Mouse (Mus musculus): ENCODE measurements at regions not wholly inside any gene's neighbourhood (a gene's known extent, or its start where the extent isn't known, plus 50 kb on each side); places are given as distances from the start of the nearest gene placed in this dataset.
A peak's percentile ranks its signal among the peaks of the same experiment; 100 is the strongest.
"Not testable (repeated sequence)": the region's sequence is repeated elsewhere in the genome, so short reads cannot be mapped to it uniquely, and the experiment has no call there.

DNA sequence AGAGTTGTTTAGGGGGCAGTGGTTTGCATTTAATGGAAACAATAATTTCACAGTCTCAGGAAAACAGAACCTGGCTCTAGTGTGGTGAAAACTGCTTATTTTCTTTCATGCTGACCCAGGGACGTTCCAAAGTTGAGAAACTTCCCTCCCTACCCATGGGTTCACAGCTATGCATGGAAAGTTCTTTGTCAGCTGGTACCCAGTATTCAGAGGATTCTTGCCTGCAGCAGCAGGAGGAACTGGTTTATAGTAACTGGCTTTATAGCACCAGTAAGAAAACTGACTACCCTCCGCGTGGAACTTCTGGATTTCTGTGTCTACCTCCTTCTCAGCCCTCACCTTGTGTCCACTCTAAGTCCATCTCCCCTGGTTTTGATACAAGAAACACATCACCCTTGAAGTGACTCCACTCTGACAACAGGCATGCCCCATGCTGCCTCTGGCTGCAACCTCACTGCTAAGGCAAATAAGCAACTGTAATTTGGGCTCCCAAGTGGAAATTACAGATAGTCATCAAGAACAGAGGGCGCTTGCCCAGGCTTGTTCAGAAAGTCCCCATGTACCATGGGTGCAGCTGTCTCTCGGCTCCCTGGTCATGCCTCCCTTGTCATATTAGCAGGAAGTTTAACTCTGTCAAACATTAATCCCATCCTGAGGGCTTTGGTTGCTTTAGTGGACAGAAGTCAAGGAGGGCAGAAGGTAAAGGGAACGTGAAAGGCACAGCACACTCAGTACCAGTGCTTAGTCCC is 60.6 kb upstream of the Itm2b start:
- Histone ChIP-seq H3K9me3 (ENCODE audit: control insufficient read depth) (no peaks in the 10 kb centered on the region), H3K4me2 (replicated peaks; ENCODE audit: low read depth) (0 out of 2 replicates have a peak overlapping the region, but pooled peaks have one; percentile 9), H3K27me3 (replicated peaks; ENCODE audit: control insufficient read depth, insufficient read depth, low read length) (no peaks in the 10 kb centered on the region), H3K36me3 (ENCODE audit: control insufficient read depth, insufficient read depth) (no peaks in the 10 kb centered on the region), H3K9ac (ENCODE audit: low read depth, low read length) (no peak overlapping the region), H3K4me1 (replicated peaks; ENCODE audit: control insufficient read depth, insufficient read depth, low read length) (0 out of 2 replicates have a peak, but pooled peaks cover 2% of the 10 kb centered on the region), H3K4me3 (ENCODE audit: low read depth, low read length) (no peak overlapping the region), H3K27ac (ENCODE audit: low read depth, low read length) (peak overlapping the region; percentile 35)
- no peak for TF ChIP-seq CTCF (IDR thresholded peaks at IDR 0.05; ENCODE audit: low read depth)
- ATAC-seq, result peak; percentile 81
- WGBS, result 37% methylated on average over 6 of the region's 6 CpGs

DNA sequence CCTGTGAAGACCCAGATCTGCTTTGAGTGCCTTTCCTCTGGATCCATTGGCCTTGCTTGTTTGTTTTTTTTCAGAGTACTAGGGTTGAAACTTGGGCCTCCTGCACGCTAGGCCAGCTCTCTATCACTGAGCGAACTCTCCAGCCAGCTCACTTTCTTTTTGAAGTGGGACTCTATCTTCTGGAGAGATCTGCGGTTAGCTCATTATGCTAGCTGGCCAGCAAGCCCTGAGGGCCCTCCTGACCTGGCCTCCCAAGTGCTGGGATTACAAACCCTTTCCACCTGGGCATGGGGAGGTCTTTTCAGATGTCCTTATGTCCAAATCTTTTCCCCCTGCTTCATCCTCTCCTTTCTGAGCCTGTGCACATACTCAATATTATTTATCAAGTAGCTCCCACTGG is 59.6 kb upstream of the Itm2b start:
- 0 out of 2 replicates have a peak, but pooled peaks cover 2% of the 10 kb centered on the region for H3K4me1 ChIP-seq (replicated peaks; ENCODE audit: control insufficient read depth, insufficient read depth, low read length)
- no peaks in the 10 kb centered on the region for H3K36me3 ChIP-seq (ENCODE audit: control insufficient read depth, insufficient read depth)
- no peak for TF ChIP-seq CTCF (IDR thresholded peaks at IDR 0.05; ENCODE audit: low read depth)
- H3K27ac ChIP-seq (ENCODE audit: low read depth, low read length), result no peak overlapping the region
- H3K9me3 ChIP-seq (ENCODE audit: control insufficient read depth), result no peaks in the 10 kb centered on the region
- no peak for ATAC-seq
- H3K9ac ChIP-seq (ENCODE audit: low read depth, low read length), result no peak overlapping the region; the same call in 1 of the 2 replicates
- H3K4me3 ChIP-seq (ENCODE audit: low read depth, low read length), result no peak overlapping the region
- H3K27me3 ChIP-seq (replicated peaks; ENCODE audit: control insufficient read depth, insufficient read depth, low read length), result no peaks in the 10 kb centered on the region
- no peak overlapping the region for H3K4me2 ChIP-seq (replicated peaks; ENCODE audit: low read depth)
- WGBS, result 55% methylated on average over 3 of the region's 3 CpGs

DNA sequence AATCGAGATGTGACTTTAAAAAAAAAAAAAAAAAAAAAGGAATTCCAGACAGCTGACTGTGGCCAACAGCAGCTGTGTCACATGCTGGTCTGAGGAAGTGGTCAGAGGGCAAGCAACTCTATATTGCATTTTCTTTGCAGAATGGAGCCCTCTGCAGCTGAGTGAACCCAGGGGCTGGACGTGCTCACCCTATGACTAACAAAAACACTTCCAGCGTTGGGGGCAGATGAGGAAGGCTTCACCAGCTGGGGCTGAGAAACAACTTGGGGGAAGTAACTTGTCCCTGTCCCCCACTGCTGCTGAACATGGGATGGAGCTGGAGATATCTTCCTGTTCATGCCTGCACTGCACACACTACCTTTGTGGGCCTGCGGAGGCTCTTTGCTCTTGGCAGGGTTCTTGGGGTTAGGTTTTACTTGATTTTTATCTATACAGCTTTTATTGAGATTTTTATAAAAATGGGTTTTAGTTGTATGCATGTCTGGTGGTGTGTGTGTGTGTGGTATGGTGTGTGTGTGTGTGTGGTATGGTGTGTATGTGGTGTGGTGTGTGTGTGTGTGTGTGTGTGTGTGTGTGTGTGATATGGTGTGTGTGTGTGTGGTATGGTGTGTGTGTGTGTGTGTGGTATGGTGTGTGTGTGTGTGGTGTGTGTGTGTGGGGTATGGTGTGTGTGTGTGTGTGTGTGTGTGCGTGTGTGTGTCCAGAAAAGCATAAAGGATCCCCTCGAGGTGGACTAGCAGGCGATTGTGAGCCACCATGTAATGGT is 57.0 kb upstream of the Itm2b start:
- Histone ChIP-seq H3K27me3 (replicated peaks; ENCODE audit: control insufficient read depth, insufficient read depth, low read length) (no peaks in the 10 kb centered on the region), H3K27ac (ENCODE audit: low read depth, low read length) (no peak overlapping the region), H3K9me3 (ENCODE audit: control insufficient read depth) (no peaks in the 10 kb centered on the region), H3K4me2 (replicated peaks; ENCODE audit: low read depth) (0 out of 2 replicates have a peak overlapping the region, but pooled peaks have one; percentile 1), H3K9ac (ENCODE audit: low read depth, low read length) (no peak overlapping the region), H3K36me3 (ENCODE audit: control insufficient read depth, insufficient read depth) (no peaks in the 10 kb centered on the region), H3K4me3 (ENCODE audit: low read depth, low read length) (no peak overlapping the region), H3K4me1 (replicated peaks; ENCODE audit: control insufficient read depth, insufficient read depth, low read length) (0 out of 2 replicates have a peak, but pooled peaks cover 2% of the 10 kb centered on the region)
- 69% methylated on average over 7 of the region's 7 CpGs for WGBS
- TF ChIP-seq CTCF (IDR thresholded peaks at IDR 0.05; ENCODE audit: low read depth), result no peak
- ATAC-seq, result no peak

DNA sequence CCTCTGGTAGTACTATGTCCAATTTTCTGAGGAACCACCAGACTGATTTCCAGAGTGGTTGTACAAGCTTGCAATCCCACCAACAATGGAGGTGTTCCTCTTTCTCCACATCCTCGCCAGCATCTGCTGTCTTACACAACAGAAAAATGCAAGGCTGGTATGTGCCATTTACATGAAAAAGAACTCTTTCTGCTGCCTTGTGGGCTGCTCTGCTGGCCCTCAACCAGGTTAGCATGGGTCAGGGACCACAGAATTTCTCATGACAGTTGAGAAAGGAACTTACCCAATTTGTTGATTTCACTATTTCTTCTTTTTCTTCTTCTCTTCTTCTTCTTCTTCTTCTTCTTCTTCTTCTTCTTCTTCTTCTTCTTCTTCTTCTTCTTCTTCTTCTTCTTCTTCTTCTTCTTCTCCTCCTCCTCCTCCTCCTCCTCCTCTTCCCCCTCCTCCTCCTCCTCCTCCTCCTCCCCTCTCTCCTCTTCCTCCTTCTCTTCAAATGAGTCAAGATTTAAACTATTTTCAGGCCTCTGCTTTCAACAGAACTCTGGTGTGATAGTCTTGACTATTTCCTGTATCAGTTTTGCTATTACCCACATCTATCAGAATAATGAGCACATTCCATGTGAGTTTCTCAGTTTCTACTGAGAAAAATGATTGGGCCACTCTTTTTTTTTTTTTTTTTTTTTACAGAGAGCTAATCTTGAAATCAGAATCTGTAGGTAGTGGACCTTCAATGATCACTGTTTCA is 56.3 kb upstream of the Itm2b start:
- H3K4me1 ChIP-seq (replicated peaks; ENCODE audit: control insufficient read depth, insufficient read depth, low read length); H3K27ac ChIP-seq (ENCODE audit: low read depth, low read length); H3K27me3 ChIP-seq (replicated peaks; ENCODE audit: control insufficient read depth, insufficient read depth, low read length); H3K4me2 ChIP-seq (replicated peaks; ENCODE audit: low read depth); H3K9ac ChIP-seq (ENCODE audit: low read depth, low read length); ATAC-seq; H3K4me3 ChIP-seq (ENCODE audit: low read depth, low read length); H3K9me3 ChIP-seq (ENCODE audit: control insufficient read depth); H3K36me3 ChIP-seq (ENCODE audit: control insufficient read depth, insufficient read depth): not testable (repeated sequence)
- WGBS, result 96% methylated on average over 1 of the region's 1 CpGs

DNA sequence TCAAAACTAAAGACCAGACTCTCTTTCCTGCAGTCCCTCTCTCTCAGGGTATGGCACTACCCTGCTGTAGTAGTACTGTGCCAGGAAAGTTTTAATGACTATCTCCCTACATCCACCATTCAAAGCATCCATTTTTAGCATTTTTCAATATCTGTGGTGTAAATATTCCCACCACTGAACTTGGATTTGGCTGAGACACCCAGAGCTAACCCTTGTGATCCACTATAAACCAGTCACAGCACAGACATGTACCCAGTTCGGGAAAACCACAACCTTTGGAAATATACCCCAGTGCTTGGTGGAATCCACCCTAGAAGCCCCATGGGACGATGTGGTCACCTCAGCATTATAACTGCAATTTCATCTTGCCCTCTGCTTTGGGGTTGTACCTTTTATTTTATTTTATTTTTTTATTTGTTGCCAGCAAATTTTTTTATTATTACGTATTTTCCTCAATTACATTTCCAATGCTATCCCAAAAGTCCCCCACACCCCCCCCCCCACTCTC is 54.8 kb upstream of the Itm2b start:
- ATAC-seq, result no peak
- H3K36me3 ChIP-seq (ENCODE audit: control insufficient read depth, insufficient read depth), result no peaks in the 10 kb centered on the region
- H3K4me1 ChIP-seq (replicated peaks; ENCODE audit: control insufficient read depth, insufficient read depth, low read length), result 0 out of 2 replicates have a peak, but pooled peaks cover 2% of the 10 kb centered on the region
- WGBS, result 87% methylated on average over 3 of the region's 3 CpGs
- no peaks in the 10 kb centered on the region for H3K9me3 ChIP-seq (ENCODE audit: control insufficient read depth)
- TF ChIP-seq CTCF (IDR thresholded peaks at IDR 0.05; ENCODE audit: low read depth), result no peak
- H3K4me2 ChIP-seq (replicated peaks; ENCODE audit: low read depth), result no peak overlapping the region
- no peaks in the 10 kb centered on the region for H3K27me3 ChIP-seq (replicated peaks; ENCODE audit: control insufficient read depth, insufficient read depth, low read length)
- H3K4me3 ChIP-seq (ENCODE audit: low read depth, low read length), result no peak overlapping the region
- no peak overlapping the region for H3K9ac ChIP-seq (ENCODE audit: low read depth, low read length)
- no peak overlapping the region for H3K27ac ChIP-seq (ENCODE audit: low read depth, low read length)

DNA sequence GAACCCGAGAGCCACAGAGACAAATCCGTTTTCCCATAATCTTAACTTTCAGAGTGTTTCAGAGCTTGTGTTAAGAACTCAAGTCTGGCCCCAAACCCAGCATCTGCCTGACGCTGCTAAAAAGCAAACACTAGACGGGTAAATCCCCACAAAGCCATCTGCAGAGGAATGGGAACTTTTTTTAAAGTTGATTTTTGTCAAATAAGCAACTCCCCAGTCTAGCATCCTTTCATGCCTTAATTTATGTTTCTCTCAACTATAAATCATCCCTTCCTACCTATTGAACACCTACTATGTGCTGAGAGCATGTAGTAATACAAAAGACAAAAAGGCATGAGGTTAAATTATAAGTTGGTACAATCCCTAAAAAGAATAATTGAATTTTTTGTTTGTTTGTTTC is 50.8 kb upstream of the Itm2b start:
- no peak overlapping the region for H3K4me3 ChIP-seq (ENCODE audit: low read depth, low read length)
- no peaks in the 10 kb centered on the region for H3K36me3 ChIP-seq (ENCODE audit: control insufficient read depth, insufficient read depth)
- no peak overlapping the region for H3K9ac ChIP-seq (ENCODE audit: low read depth, low read length)
- no peaks in the 10 kb centered on the region for H3K27me3 ChIP-seq (replicated peaks; ENCODE audit: control insufficient read depth, insufficient read depth, low read length)
- no peak overlapping the region for H3K27ac ChIP-seq (ENCODE audit: low read depth, low read length)
- H3K9me3 ChIP-seq (ENCODE audit: control insufficient read depth), result no peaks in the 10 kb centered on the region
- ATAC-seq, result no peak
- TF ChIP-seq CTCF (IDR thresholded peaks at IDR 0.05; ENCODE audit: low read depth), result no peak
- H3K4me2 ChIP-seq (replicated peaks; ENCODE audit: low read depth), result no peak overlapping the region
- no peaks in the 10 kb centered on the region for H3K4me1 ChIP-seq (replicated peaks; ENCODE audit: control insufficient read depth, insufficient read depth, low read length)
- WGBS, result 58% methylated on average over 4 of the region's 4 CpGs

Measured in intestine, postnatal 0 days (tissue).